Mouse (Mus musculus) left cerebral cortex, adult 18-20 months (tissue): ENCODE results near the gene Gm2244. TPM values are rescaled to one million over a fixed set of nuclear protein-coding genes. Genes with fewer than 3 reads are reported as not detected.
"Not testable (repeated sequence)": the region's sequence is repeated elsewhere in the genome, so short reads cannot be mapped to it uniquely, and the experiment has no call there.

Experiments used
- DNase-seq, 2 experiments: peaks; one replicate each; pipeline ENCODE4 v3.0.0; 2021 to 2022; ENCODE audit warnings: low spot score in 2 of 2, mixed read lengths in 1 of 2
- long read RNA-seq, 2 experiments: library from polyadenylated mRNA; stranded (forward); transcript quantifications; one replicate each; pipeline ENCODE4 v2.0.0; 2021
- total RNA-seq, 2 experiments: library from RNA; stranded (reverse); gene quantifications; 2 replicates each; pipeline ENCODE4 v1.2.3; 2021

The Gm2244 gene
- total RNA-seq: not detected
- long read RNA-seq, experiment 1: 0 reads
- long read RNA-seq, experiment 2: 0 reads

- not testable (repeated sequence) for DNase-seq
Observed at GRCm38 (mm10) chr14:19549863-19550262, at the start of gene Gm2244. TSS of gene Gm2244 (minus strand) at chr14:19549963.

- peak in 1 of 2 experiments; percentile 1 for DNase-seq
Observed at GRCm38 (mm10) chr14:19584804-19585667, 35.3 kb upstream of the Gm2244 start, which contains the start of gene Gm2237. TSS of gene Gm2237 (minus strand) at chr14:19585135.

Other genes with a start within 250 kb of the Gm2244 start
- gene Gm21738, start 131.0 kb downstream of the Gm2244 start, total RNA-seq: under 1 TPM in 1 of 2 experiments, not detected in 1; 0.58 TPM
- gene Gm2237, start 35.2 kb upstream of the Gm2244 start, total RNA-seq: 1 to 10 TPM; 2.3 to 3.8 TPM
- gene Gm5458, start 52.6 kb upstream of the Gm2244 start, total RNA-seq: not detected
- 1 to 10 TPM; 1.8 to 2.1 TPM for gene Nid2, start 201.3 kb upstream of the Gm2244 start, total RNA-seq